8 mouse cellular contexts compared by ENCODE assay signal in the genomic region with DNA sequence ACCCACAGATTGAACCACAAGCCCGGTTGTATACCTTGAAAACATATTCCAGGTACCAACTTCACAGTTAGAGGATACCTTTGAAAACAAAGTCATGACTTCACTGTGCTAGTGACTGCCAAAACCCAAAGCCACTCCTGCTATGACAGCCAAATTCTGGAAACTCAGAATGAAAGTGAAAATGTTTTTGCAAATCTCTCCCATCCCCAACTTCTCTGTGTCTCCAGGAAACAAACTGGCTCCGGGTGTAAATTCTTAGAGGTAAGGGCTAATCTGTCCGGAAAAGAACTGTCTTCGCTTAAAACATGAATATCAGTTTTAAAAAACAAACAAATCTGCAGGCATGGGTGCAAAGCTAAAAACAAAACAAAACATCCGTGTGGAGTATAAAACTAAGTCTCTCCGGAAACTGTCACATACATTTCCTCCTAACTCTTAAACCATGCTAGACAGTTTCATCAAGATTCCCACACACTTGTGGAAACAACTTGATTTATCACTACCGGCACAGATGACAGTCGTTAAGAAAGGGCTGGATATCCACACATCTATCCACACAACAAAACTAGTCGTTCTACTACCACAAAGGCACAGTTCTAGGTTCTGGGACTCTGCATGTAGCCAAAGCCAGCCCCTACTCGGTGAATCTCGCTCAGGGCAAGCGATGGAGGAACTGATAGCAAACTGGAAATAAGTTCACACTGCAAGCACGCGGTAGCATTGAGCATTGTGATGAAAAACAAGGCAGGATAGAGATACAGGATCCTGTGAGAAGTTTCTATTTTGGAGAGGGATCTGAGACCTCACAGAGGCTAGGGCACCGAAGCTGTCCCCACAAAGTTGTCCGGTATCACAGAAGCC. TPM values are rescaled to one million over a fixed set of nuclear protein-coding genes. Genes with fewer than 3 reads are reported as not detected.
DNase-seq lines count a peak whose midpoint lies in the region; ATAC-seq and TF ChIP-seq lines count a peak whose summit lies in the region.

No protein-coding gene starts in this region.

- WGBS in thymus, adult 2 months, result 3% methylated on average over 16 of the region's 16 CpGs
- WGBS in embryonic facial prominence, embryonic 12.5 days, result 25% methylated on average over 16 of the region's 16 CpGs
- 35% methylated on average over 16 of the region's 16 CpGs for WGBS in midbrain, embryonic 13.5 days

- H3K27ac ChIP-seq in thymus, adult 2 months (ENCODE audit: control insufficient read depth, insufficient read depth, low read length), result peak overlapping the region; percentile 81
- no peak overlapping the region for H3K27ac ChIP-seq in embryonic facial prominence, embryonic 12.5 days
- peak overlapping the region; percentile 68 for H3K27ac ChIP-seq in midbrain, embryonic 13.5 days

- no peak for TF ChIP-seq POLR2A in thymus, adult 2 months (IDR thresholded peaks at IDR 0.05; ENCODE audit: control insufficient read depth, extremely low read depth, insufficient read depth, low read length, poor library complexity)

- H3K4me3 ChIP-seq in thymus, adult 2 months (ENCODE audit: control insufficient read depth, insufficient read depth, low read length), result peak overlapping the region; percentile 94
- H3K4me3 ChIP-seq in embryonic facial prominence, embryonic 12.5 days, result peak overlapping the region; percentile 72
- peak overlapping the region; percentile 72 for H3K4me3 ChIP-seq in midbrain, embryonic 13.5 days (replicated peaks)

- H3K9me3 ChIP-seq in embryonic facial prominence, embryonic 12.5 days, result no peaks in the 10 kb centered on the region
- no peaks in the 10 kb centered on the region for H3K9me3 ChIP-seq in midbrain, embryonic 13.5 days

- peaks cover 48% of the 10 kb centered on the region for H3K4me1 ChIP-seq in thymus, adult 2 months (replicated peaks; ENCODE audit: control insufficient read depth, insufficient read depth, low read length)
- H3K4me1 ChIP-seq in embryonic facial prominence, embryonic 12.5 days, result peaks cover 30% of the 10 kb centered on the region
- peaks cover 69% of the 10 kb centered on the region for H3K4me1 ChIP-seq in midbrain, embryonic 13.5 days (replicated peaks)

- no peak for TF ChIP-seq CTCF in thymus, adult 2 months (IDR thresholded peaks at IDR 0.05; ENCODE audit: borderline replicate concordance, control insufficient read depth, extremely low read depth, insufficient read depth, low read length, poor library complexity)

- H3K27me3 ChIP-seq in thymus, adult 2 months (ENCODE audit: control insufficient read depth, insufficient read depth, low read length), result no peaks in the 10 kb centered on the region
- no peaks in the 10 kb centered on the region for H3K27me3 ChIP-seq in embryonic facial prominence, embryonic 12.5 days
- H3K27me3 ChIP-seq in midbrain, embryonic 13.5 days, result peaks cover 20% of the 10 kb centered on the region

- peak overlapping the region; percentile 76 for H3K9ac ChIP-seq in embryonic facial prominence, embryonic 12.5 days
- H3K9ac ChIP-seq in midbrain, embryonic 13.5 days (replicated peaks), result peak overlapping the region; percentile 92

- H3K4me2 ChIP-seq in embryonic facial prominence, embryonic 12.5 days (replicated peaks), result peak overlapping the region; percentile 78
- peak overlapping the region; percentile 89 for H3K4me2 ChIP-seq in midbrain, embryonic 13.5 days (replicated peaks)

- DNase-seq in thymus, adult 2 months, result no peak
- no peak for DNase-seq in thymus, postnatal 10 days (ENCODE audit: low spot score in 2 of 2)
- DNase-seq in induced T-regulatory cell, adult 2 months (ENCODE audit: low read depth), result peak; percentile 87
- DNase-seq in layer of hippocampus, adult 8-10 months (ENCODE audit: low spot score in 2 of 2), result no peak
- DNase-seq in frontal cortex, postnatal 25 days (ENCODE audit: low spot score in 2 of 2), result no peak

- no peak for ATAC-seq in embryonic facial prominence, embryonic 12.5 days (ENCODE audit: insufficient number of reproducible peaks, insufficient read depth, low FRiP score, low TSS enrichment)
- no peak for ATAC-seq in midbrain, embryonic 13.5 days
- ATAC-seq in monocyte, adult 5-6 weeks (replicated peaks; ENCODE audit: insufficient number of reproducible peaks, low FRiP score, low TSS enrichment, poor library complexity, severe bottlenecking), result no peak

- H3K36me3 ChIP-seq in thymus, adult 2 months (ENCODE audit: control insufficient read depth, insufficient read depth, low read length), result no peaks in the 10 kb centered on the region
- no peaks in the 10 kb centered on the region for H3K36me3 ChIP-seq in embryonic facial prominence, embryonic 12.5 days
- no peaks in the 10 kb centered on the region for H3K36me3 ChIP-seq in midbrain, embryonic 13.5 days

RNA-seq across cellular contexts. Expression of a gene that starts 0.9 kb away (rescaled TPM):
- polyA plus RNA-seq in thymus, adult 2 months (2012; rRNA removed), result 30.4 and 34.4 TPM in 2 replicates
- polyA plus RNA-seq in embryonic facial prominence, embryonic 12.5 days (2016; fragmentation: Nextera tagmentation; extraction: Ambion mirVana), result 17.2 and 18.0 TPM in 2 replicates
- 8.8 and 9.8 TPM in 2 replicates for polyA plus RNA-seq in midbrain, embryonic 13.5 days (2015; fragmentation: Nextera tagmentation; extraction: Ambion mirVana)
- total RNA-seq in layer of hippocampus, adult 8-10 months (2022), result 10 to 100 TPM; 20.1 to 27.8 (median 25.3) TPM
- 23.3 to 33.9 TPM (median 30.5 TPM) in 3 replicates for total RNA-seq in monocyte, adult 5-6 weeks (2017)

RNA-seq across cellular contexts. Expression of a gene that starts 0.9 kb away (rescaled TPM):
- 2.7 and 3.3 TPM in 2 replicates for polyA plus RNA-seq in thymus, adult 2 months (2012; rRNA removed)
- polyA plus RNA-seq in embryonic facial prominence, embryonic 12.5 days (2016; fragmentation: Nextera tagmentation; extraction: Ambion mirVana), result 7.4 and 7.5 TPM in 2 replicates
- polyA plus RNA-seq in midbrain, embryonic 13.5 days (2015; fragmentation: Nextera tagmentation; extraction: Ambion mirVana), result 3.2 and 3.6 TPM in 2 replicates
- 10 to 100 TPM in 1 of 4 experiments, 1 to 10 TPM in 3; 6.4 to 10.0 (median 7.2) TPM for total RNA-seq in layer of hippocampus, adult 8-10 months (2022)
- 12.8 to 26.5 TPM (median 21.5 TPM) in 3 replicates for total RNA-seq in monocyte, adult 5-6 weeks (2017)

RNA-seq across cellular contexts. Expression of a gene that starts 26.8 kb away (rescaled TPM):
- polyA plus RNA-seq in thymus, adult 2 months (2012; rRNA removed), result 2.1 and 2.6 TPM in 2 replicates
- polyA plus RNA-seq in embryonic facial prominence, embryonic 12.5 days (2016; fragmentation: Nextera tagmentation; extraction: Ambion mirVana), result 7.7 and 8.7 TPM in 2 replicates
- polyA plus RNA-seq in midbrain, embryonic 13.5 days (2015; fragmentation: Nextera tagmentation; extraction: Ambion mirVana), result 8.4 and 9.0 TPM in 2 replicates
- total RNA-seq in layer of hippocampus, adult 8-10 months (2022), result 10 to 100 TPM; 39.7 to 52.1 (median 46.9) TPM
- total RNA-seq in monocyte, adult 5-6 weeks (2017), result not detected in 3 replicates
